Mouse (Mus musculus): ENCODE measurements around the gene Mipep. TPM values are rescaled to one million over a fixed set of nuclear protein-coding genes. Genes with fewer than 3 reads are reported as not detected.

Mipep gene
- polyA plus RNA-seq, 1 experiment from 2014 or later: 20.2 TPM

DNA sequence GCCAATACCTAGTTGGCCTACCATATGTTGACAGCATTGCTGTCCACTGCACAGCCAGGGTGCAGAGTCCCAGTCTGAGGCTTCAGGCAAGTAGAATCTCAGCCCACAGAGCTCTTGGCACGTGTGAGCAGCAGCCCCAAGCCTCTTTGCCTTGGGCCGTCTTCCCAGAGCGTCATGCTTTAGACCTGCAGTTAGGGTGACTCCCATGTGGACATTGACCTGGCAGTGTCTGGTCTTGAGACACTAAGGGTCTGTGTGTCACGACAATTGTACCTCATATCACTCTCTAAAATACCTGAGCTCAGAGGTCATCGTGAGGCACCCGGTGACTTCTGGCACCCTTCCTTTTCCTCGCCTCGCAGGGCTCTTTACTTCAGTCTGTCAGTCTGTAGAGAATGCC, 25.3 kb upstream of the Mipep start:
- Histone ChIP-seq H3K9ac (no peak overlapping the region), H3K4me3 (no peak overlapping the region), H3K27ac (replicated peaks) (no peak overlapping the region), H3K4me2 (no peak overlapping the region), H3K9me3 (no peaks in the 10 kb centered on the region), H3K36me3 (0 out of 2 replicates have a peak, but pooled peaks cover 9% of the 10 kb centered on the region), H3K4me1 (replicated peaks) (no peaks in the 10 kb centered on the region), H3K27me3 (no peaks in the 10 kb centered on the region)
- WGBS: 96% methylated on average over 8 of the region's 8 CpGs
- no peak for ATAC-seq (ENCODE audit: low FRiP score, low read depth)

DNA sequence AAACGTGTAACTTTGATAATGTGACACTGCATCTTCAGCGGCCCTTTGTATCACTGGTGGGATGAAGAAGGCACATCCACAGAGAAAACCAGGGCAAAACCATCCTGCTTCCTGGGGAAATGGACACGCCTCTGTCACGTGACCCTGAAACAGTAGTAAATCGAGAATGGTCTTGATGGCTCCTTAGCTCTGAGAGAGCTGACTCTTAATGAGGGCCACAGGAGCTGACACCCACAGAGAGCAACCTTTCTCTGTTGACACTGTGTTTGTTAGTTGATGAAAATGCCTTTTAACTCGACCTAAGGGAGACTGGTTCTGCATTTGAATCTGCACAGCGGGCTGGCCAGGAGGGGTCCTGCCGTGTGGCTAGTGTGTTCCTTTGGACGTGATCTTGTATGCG, 22.6 kb upstream of the Mipep start:
- Histone ChIP-seq H3K9ac (no peak overlapping the region), H3K4me1 (replicated peaks) (0 out of 2 replicates have a peak, but pooled peaks cover 4% of the 10 kb centered on the region), H3K9me3 (no peaks in the 10 kb centered on the region), H3K27ac (replicated peaks) (no peak overlapping the region), H3K4me2 (no peak overlapping the region), H3K4me3 (no peak overlapping the region), H3K27me3 (no peaks in the 10 kb centered on the region), H3K36me3 (0 out of 2 replicates have a peak, but pooled peaks cover 3% of the 10 kb centered on the region)
- ATAC-seq (ENCODE audit: low FRiP score, low read depth): no peak
- WGBS: 70% methylated on average over 10 of the region's 10 CpGs

DNA sequence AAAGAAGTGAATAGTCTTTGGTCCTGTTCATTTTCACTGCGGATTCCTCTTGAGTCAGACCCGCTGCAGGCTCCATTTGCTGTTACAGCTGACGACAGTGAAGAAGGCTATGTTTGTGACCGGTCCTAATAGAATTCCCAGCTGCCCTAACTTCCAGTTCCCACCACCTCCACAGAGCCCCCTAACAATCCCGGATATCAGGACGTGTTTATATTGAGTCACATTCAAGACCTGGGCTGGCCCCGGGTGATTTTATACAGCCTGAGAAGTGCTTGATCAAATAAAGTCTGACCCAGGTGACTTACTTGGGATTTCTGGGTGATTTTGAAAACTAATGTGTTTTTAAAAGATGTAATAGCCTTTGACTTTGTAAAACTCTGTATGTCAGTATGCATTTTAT, 21.6 kb upstream of the Mipep start:
- no peak overlapping the region for H3K4me2 ChIP-seq
- WGBS: 81% methylated on average over 7 of the region's 7 CpGs
- H3K4me3 ChIP-seq: no peak overlapping the region
- no peak overlapping the region for H3K27ac ChIP-seq (replicated peaks)
- no peak overlapping the region for H3K9ac ChIP-seq
- H3K27me3 ChIP-seq: no peaks in the 10 kb centered on the region
- no peaks in the 10 kb centered on the region for H3K36me3 ChIP-seq
- 0 out of 2 replicates have a peak, but pooled peaks cover 4% of the 10 kb centered on the region for H3K4me1 ChIP-seq (replicated peaks)
- no peak for ATAC-seq (ENCODE audit: low FRiP score, low read depth)
- no peaks in the 10 kb centered on the region for H3K9me3 ChIP-seq

DNA sequence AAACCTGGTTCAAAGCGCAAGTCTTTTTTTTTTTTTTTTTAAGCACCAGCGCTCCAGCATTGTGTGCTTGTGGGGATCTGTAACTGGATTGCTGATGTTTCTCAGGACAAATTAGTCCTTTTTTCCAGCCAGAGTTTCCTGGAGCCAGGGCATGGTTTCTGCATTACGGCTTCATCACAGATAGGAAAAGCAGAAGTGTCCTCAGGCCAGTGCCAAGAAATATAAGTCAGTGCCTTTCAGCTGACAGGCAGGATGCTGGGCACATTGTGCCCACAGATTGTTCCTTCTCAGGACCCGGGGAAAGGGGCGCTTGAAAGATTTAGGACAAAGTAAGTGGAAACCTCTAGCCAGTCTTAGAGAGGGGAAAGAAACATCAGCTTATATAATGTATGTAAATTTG, 20.6 kb upstream of the Mipep start:
- no peaks in the 10 kb centered on the region for H3K27me3 ChIP-seq
- no peak overlapping the region for H3K9ac ChIP-seq
- no peaks in the 10 kb centered on the region for H3K36me3 ChIP-seq
- H3K4me2 ChIP-seq: no peak overlapping the region
- ATAC-seq (ENCODE audit: low FRiP score, low read depth): no peak
- 87% methylated on average over 5 of the region's 5 CpGs for WGBS
- no peaks in the 10 kb centered on the region for H3K9me3 ChIP-seq
- no peak overlapping the region for H3K4me3 ChIP-seq
- H3K4me1 ChIP-seq (replicated peaks): 0 out of 2 replicates have a peak, but pooled peaks cover 4% of the 10 kb centered on the region
- no peak overlapping the region for H3K27ac ChIP-seq (replicated peaks)

DNA sequence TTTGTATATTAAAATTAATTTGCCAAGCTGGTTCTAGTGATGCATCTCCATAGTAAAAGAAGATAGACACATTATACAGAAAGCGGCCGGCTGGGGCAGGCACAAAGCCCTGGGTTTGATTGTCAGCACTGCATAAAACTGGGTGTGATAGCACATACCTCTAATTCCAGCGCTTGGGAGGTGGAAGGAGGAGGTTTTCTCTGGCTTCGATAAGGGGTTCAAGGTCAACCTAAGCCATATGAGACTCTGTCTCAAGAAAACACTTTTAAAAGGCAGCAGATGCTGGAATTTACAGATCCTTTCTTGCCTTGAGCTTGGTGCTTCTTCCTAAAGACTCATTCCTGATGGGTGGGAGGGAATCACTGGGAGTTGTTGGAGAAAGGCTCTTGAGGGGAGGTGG, 19.8 kb upstream of the Mipep start:
- no peak overlapping the region for H3K9ac ChIP-seq
- ATAC-seq (ENCODE audit: low FRiP score, low read depth): no peak
- 0 out of 2 replicates have a peak, but pooled peaks cover 4% of the 10 kb centered on the region for H3K4me1 ChIP-seq (replicated peaks)
- WGBS: 75% methylated on average over 4 of the region's 4 CpGs
- H3K27me3 ChIP-seq: no peaks in the 10 kb centered on the region
- no peak overlapping the region for H3K27ac ChIP-seq (replicated peaks)
- no peak overlapping the region for H3K4me2 ChIP-seq
- H3K4me3 ChIP-seq: no peak overlapping the region
- H3K9me3 ChIP-seq: no peaks in the 10 kb centered on the region
- H3K36me3 ChIP-seq: no peaks in the 10 kb centered on the region

DNA sequence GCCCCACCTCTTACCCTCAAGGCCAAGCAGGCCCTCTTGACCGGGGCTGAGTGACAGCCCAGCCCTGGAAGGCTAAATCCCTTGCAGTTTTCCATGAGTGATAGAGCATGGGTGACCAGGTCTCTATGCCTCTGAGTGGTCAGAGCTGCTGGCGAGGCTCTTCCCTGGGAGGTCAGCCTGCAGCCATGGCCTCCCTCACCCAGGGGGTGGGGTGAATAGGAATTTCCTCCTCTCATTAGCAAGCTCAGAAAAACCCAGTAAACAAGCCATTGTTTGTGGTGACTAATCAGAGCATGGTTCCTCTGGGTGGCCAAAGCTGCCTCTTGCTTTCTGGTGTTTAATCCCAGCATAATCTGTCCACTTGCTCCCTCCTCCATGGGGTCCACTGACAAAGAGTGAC, 19.3 kb upstream of the Mipep start:
- Histone ChIP-seq H3K36me3 (no peaks in the 10 kb centered on the region), H3K4me3 (no peak overlapping the region), H3K4me2 (no peak overlapping the region), H3K9ac (no peak overlapping the region), H3K9me3 (no peaks in the 10 kb centered on the region), H3K4me1 (replicated peaks) (0 out of 2 replicates have a peak, but pooled peaks cover 4% of the 10 kb centered on the region), H3K27ac (replicated peaks) (no peak overlapping the region), H3K27me3 (no peaks in the 10 kb centered on the region)
- 58% methylated on average over 2 of the region's 2 CpGs for WGBS
- no peak for ATAC-seq (ENCODE audit: low FRiP score, low read depth)

DNA sequence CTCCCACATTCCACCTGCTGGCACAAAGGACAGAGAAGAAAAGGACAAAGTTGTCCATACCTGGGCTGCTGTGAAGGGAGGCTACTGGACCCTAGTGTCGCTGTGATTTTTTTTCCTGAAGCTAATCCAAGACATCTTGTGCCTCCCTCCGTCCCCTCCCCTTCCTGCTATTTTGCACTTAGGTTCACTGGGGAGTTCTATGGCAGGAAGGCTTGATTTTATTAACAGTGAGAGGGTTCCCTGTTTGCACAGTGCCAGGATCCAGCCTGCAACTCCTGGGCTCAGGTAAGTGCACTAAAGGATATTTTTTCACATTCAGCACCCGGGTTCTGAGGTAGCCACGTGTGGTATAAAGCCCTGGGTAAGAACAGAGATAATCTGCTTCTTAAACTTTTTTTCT, 16.5 kb upstream of the Mipep start, which contains the start of gene C1qtnf9:
C1qtnf9 (plus strand) TSS at position 251 of the 400 bp plus-strand sequence.
- 72% methylated on average over 4 of the region's 4 CpGs for WGBS
- H3K4me2 ChIP-seq: no peak within 1 kb of the TSS
- H3K27ac ChIP-seq (replicated peaks): no peak within 1 kb of the TSS
- no peak within 1 kb of the TSS for H3K4me3 ChIP-seq
- 0 out of 2 replicates have a peak, but pooled peaks cover 4% of the 10 kb centered on the region for H3K4me1 ChIP-seq (replicated peaks)
- H3K9ac ChIP-seq: no peak within 1 kb of the TSS
- no peaks in the 10 kb centered on the region for H3K9me3 ChIP-seq
- ATAC-seq (ENCODE audit: low FRiP score, low read depth): no peak
- H3K36me3 ChIP-seq: no peaks in the 10 kb centered on the region
- no peaks in the 10 kb centered on the region for H3K27me3 ChIP-seq

DNA sequence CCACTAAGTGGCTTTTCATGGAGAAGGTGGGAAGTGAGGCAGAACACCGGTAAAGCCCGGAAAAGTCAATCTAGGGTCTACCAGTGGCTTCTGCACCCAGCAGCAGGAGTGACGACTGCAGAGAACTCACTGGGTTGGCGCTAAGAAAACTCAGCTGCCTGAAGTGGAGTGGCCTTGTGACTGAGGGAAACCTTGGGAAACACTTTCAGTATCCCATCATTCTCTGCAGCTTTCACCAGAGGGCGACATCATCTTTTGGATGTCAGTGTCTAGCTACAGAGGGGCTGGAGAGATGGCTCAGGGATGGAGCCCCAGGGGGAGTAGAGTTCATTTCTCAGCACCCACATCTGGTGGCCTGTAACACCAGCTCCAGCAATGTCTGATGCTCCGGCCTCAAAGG, 15.0 kb upstream of the Mipep start:
- ATAC-seq (ENCODE audit: low FRiP score, low read depth): no peak
- H3K36me3 ChIP-seq: no peaks in the 10 kb centered on the region
- no peak overlapping the region for H3K4me2 ChIP-seq
- WGBS: 45% methylated on average over 6 of the region's 6 CpGs
- H3K27ac ChIP-seq (replicated peaks): no peak overlapping the region
- H3K9ac ChIP-seq: no peak overlapping the region
- H3K4me3 ChIP-seq: no peak overlapping the region
- no peaks in the 10 kb centered on the region for H3K27me3 ChIP-seq
- H3K9me3 ChIP-seq: no peaks in the 10 kb centered on the region
- 0 out of 2 replicates have a peak, but pooled peaks cover 4% of the 10 kb centered on the region for H3K4me1 ChIP-seq (replicated peaks)

DNA sequence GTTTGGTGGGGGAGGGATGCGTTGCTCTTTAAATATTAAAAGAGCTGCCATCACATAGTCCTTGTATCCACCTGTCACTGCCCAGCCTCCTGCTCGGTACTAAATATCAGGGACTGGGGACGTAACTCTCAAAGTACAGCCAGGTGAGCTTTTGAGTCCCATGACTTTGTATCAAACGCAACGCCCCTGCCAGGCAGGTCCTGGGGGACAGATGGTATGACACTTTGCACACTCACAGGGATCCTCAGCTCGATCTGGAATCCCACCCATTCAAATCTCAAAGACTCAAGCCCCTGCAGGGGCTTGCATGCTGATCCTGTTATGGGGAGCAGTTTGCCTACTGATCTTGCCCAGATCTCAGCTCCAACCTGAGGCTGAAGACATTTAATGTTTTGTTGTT, 13.8 kb upstream of the Mipep start:
- Histone ChIP-seq H3K9ac (no peak overlapping the region), H3K27ac (replicated peaks) (no peak overlapping the region), H3K36me3 (no peaks in the 10 kb centered on the region), H3K4me2 (0 out of 2 replicates have a peak overlapping the region, but pooled peaks have one; percentile 57), H3K4me3 (no peak overlapping the region), H3K4me1 (replicated peaks) (no peaks in the 10 kb centered on the region), H3K9me3 (no peaks in the 10 kb centered on the region), H3K27me3 (no peaks in the 10 kb centered on the region)
- ATAC-seq (ENCODE audit: low FRiP score, low read depth): peak; percentile 39; the same call in 1 of the 2 replicates
- 77% methylated on average over 6 of the region's 6 CpGs for WGBS

DNA sequence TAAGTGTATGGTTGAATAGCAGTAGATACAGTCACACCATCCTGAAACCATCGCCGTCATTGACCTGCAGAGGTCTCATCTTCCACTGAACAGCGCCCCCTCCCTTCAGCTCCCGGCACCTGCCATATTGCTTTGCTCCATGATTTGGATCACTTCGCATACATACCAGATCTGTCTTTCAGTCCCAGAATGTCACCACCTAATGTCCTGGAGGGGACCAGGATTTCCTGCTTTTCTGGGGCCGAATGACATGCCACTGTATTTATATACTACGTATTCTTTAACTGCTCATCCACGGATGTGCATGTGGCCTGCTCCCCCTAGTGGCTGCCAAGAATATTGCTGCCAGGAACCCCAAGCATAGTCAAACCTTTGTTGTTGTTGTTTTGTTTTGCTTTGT, 13.3 kb upstream of the Mipep start:
- Histone ChIP-seq H3K4me1 (replicated peaks) (no peaks in the 10 kb centered on the region), H3K9me3 (no peaks in the 10 kb centered on the region), H3K4me3 (peak overlapping the region; percentile 34), H3K27ac (replicated peaks) (no peak overlapping the region), H3K9ac (no peak overlapping the region), H3K36me3 (no peaks in the 10 kb centered on the region), H3K4me2 (peak overlapping the region; percentile 57), H3K27me3 (no peaks in the 10 kb centered on the region)
- ATAC-seq (ENCODE audit: low FRiP score, low read depth): peak; percentile 74
- 6% methylated on average over 8 of the region's 8 CpGs for WGBS

DNA sequence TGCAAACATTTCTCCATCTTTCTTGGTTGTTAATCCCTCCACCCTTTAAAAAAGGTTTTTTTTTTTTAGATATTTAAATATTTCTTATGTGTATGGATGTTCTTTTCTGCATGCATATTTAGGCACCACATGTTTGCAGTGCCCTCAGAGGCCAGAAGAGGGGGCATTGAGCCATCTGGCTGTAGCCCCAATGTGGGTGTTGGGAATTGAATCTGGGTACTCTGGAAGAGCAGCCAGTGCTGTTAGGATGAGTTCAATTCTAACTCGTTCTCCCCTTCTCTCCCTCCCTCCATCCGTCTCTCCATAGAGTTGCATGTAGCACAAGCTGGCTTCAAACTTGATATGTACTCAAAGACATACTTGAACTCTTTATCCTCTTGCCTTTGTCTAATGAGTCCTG, 10.9 kb upstream of the Mipep start:
- Histone ChIP-seq H3K9ac (no peak overlapping the region), H3K27ac (replicated peaks) (no peak overlapping the region), H3K36me3 (no peaks in the 10 kb centered on the region), H3K4me2 (no peak overlapping the region), H3K4me3 (no peak overlapping the region), H3K9me3 (no peaks in the 10 kb centered on the region), H3K4me1 (replicated peaks) (no peaks in the 10 kb centered on the region), H3K27me3 (no peaks in the 10 kb centered on the region)
- 82% methylated on average over 2 of the region's 2 CpGs for WGBS
- no peak for ATAC-seq (ENCODE audit: low FRiP score, low read depth)

DNA sequence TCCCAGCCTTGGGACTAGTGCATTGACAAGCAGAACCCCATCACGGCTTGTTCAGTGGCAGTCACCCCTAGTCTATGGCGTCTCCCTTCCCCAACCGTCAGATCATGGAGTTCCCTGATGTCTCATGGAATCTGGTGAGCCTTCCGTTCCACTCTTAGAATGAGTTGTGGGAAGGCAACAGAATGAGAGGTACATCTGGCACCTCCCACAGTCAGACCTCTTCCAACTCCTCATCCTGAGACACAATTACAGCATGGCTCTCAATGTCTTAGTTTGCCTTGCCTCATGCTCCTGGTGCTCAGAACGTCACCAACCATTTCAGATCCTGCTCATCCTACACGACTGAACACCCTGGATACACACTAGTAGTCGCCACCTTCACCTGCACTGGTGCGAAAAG, 7.9 kb upstream of the Mipep start:
- 92% methylated on average over 8 of the region's 8 CpGs for WGBS
- no peak overlapping the region for H3K4me3 ChIP-seq
- H3K4me2 ChIP-seq: no peak overlapping the region
- H3K9ac ChIP-seq: no peak overlapping the region
- no peak overlapping the region for H3K27ac ChIP-seq (replicated peaks)
- H3K27me3 ChIP-seq: no peaks in the 10 kb centered on the region
- H3K36me3 ChIP-seq: no peaks in the 10 kb centered on the region
- no peak for ATAC-seq (ENCODE audit: low FRiP score, low read depth)
- H3K4me1 ChIP-seq (replicated peaks): no peaks in the 10 kb centered on the region
- H3K9me3 ChIP-seq: no peaks in the 10 kb centered on the region

DNA sequence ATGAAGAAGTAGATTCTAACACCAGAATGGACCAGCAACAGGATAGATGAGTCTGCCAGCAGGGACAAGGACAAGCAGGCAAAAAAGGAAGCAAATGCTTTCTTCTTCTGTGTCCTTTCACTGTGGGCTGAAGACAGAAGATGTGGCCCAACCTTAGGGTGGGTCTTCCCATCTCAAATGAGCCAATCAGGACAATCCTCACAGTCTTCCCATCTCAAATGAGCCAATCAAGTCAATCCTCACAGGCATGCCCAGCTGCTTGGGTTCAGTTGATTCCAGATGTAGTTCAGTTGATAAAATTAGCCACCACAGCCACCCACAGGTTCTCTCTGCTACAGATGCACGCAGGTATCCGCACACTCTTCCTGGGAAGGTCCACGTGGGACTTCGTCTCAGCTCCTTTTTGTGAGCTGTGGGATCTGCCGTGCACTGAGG, 6.9 kb upstream of the Mipep start:
- Histone ChIP-seq H3K4me3 (no peak overlapping the region), H3K27ac (replicated peaks) (no peak overlapping the region), H3K4me2 (no peak overlapping the region), H3K4me1 (replicated peaks) (no peaks in the 10 kb centered on the region), H3K36me3 (no peaks in the 10 kb centered on the region), H3K9me3 (no peaks in the 10 kb centered on the region), H3K27me3 (no peaks in the 10 kb centered on the region), H3K9ac (no peak overlapping the region)
- ATAC-seq (ENCODE audit: low FRiP score, low read depth): no peak
- 90% methylated on average over 5 of the region's 5 CpGs for WGBS

Measured in hindbrain, embryonic 15.5 days (tissue).